Mouse (Mus musculus): ENCODE measurements around the gene Trappc6b. TPM values are rescaled to one million over a fixed set of nuclear protein-coding genes. Genes with fewer than 3 reads are reported as not detected.
A peak's percentile ranks its signal among the peaks of the same experiment; 100 is the strongest.

Trappc6b gene
- total RNA-seq (2015; ENCODE audit: low replicate concordance) (57.3 and 74.6 TPM in 2 replicates), total RNA-seq (2017; ENCODE audit: low replicate concordance) (44.2 and 45.4 TPM in 2 replicates)

DNA sequence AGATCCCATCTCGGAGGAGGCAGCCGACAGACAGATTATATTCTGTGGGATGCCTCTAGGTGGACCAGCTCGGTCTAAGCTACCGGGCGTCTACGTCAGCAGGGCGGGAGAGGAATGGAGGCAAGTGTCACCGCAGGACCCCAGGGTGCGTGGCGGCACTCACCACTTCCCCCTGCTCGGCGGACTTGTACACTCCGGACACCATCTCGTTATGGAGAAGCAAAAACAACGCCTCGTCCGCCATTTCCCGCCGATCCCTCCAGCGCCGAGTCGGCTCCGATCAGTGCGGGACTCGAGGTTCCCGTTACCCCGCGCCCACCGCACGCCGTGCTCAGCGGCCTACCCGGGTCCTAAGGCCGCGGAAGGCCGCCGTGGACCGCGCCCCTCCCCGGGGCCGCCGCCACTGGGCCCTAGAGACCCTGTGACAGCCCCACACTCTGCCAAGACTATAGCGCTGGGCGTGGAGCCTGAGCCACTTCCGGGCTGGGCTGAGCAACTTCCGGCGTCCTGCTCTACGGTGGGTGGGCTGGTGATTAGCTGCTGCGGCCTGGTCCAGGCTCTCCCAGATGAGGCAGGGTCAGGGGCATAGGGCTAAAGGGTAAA, at the start of gene Trappc6b:
Trappc6b (minus strand) TSS at position 480 of the 603 bp plus-strand sequence.
- ATAC-seq (replicated peaks; ENCODE audit: low FRiP score, poor library complexity, severe bottlenecking): peak; percentile 89

DNA sequence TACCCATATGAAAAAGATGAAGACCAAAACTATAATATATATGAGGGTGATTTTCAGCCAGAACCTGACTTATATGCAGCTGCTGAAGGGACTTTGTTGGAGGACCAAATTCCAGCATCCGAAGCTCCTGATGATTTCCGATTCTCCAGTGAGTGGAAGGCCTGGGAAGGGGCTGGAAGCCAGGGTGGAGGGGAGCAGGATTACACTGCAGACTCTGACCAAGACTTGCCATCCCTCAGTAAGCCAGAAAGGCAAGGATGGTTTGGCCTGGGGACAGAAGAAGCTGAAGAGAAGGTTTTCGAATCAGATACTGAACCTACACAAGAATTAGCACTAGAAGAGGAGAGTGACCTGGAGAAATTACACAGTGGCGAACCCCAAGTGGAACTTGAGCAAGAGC, 46.7 kb upstream of the Trappc6b start:
- ATAC-seq (replicated peaks; ENCODE audit: low FRiP score, poor library complexity, severe bottlenecking): no peak

DNA sequence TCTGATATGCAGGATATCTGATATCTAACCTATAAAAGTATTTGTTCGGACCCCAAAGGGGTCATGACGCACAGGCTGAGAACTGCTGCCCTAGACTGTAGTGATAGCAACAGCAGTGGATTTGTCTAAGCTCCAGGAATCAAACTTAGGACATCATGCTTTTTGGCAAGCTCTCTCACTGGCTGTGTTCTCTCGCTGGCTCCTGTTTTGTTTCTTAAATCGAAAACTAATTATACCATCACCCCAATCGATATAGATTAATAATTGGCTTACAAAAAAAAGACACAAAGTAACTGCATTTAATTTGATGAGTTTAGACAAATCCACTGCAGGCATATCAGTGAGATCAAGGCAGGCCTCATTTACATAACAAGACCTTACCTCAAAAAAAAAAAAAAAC, 45.2 kb upstream of the Trappc6b start:
- no peak for ATAC-seq (replicated peaks; ENCODE audit: low FRiP score, poor library complexity, severe bottlenecking)

- ATAC-seq (replicated peaks; ENCODE audit: low FRiP score, poor library complexity, severe bottlenecking): no peak
Measured at GRCm38 (mm10) chr12:59105914-59106313, 44.6 kb upstream of the Trappc6b start.

- no peak for ATAC-seq (replicated peaks; ENCODE audit: low FRiP score, poor library complexity, severe bottlenecking)
Measured at GRCm38 (mm10) chr12:59104771-59105170, 43.5 kb upstream of the Trappc6b start.

- no peak for ATAC-seq (replicated peaks; ENCODE audit: low FRiP score, poor library complexity, severe bottlenecking)
Measured at GRCm38 (mm10) chr12:59095104-59096025, 34.1 kb upstream of the Trappc6b start, which contains the start of gene Mia2. TSS of gene Mia2 (plus strand) at chr12:59095799.

- no peak for ATAC-seq (replicated peaks; ENCODE audit: low FRiP score, poor library complexity, severe bottlenecking)
Measured at GRCm38 (mm10) chr12:59093543-59093942, 32.3 kb upstream of the Trappc6b start.

DNA sequence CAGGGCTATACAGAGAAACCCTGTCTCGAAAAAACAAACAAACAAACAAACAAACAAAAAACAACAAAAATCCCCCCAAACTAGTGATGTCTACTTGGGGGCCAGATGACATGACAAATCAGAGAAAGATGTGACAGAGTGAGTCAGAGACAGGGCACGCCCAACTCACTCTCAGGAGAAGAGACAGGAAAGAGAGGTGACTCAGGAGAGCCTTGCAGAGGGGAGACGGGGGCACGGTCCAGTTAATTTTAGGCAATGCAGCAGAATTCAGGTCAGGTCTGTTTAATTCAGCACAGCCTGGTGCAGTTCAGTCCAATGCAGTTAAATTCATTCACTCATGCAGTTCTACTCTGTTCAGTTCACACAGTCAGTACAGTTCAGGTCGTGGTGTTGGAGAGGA, 24.9 kb upstream of the Trappc6b start:
- ATAC-seq (replicated peaks; ENCODE audit: low FRiP score, poor library complexity, severe bottlenecking): no peak

GRCm38 (mm10) chr12:59084446-59084845, 23.2 kb upstream of the Trappc6b start:
- no peak for ATAC-seq (replicated peaks; ENCODE audit: low FRiP score, poor library complexity, severe bottlenecking)

DNA sequence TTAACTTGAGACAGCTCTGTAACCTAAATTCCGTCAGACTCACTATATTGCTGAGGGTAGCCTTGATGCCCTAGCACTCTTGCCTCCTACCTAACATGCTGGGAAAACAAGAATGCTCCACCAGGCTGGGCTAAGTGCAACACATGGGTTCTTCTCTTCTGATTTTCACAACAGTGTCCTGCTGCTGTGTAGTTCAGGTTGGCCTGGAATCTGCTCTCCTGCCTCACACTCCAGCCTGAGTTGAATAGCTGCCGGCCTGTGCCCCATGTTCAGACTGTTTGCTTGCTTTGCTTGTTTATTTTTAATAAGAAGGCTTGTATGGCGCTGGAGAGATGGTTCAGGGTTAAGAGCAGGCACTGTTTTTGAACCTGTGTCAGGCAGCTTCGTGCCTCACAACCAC, 19.2 kb upstream of the Trappc6b start:
- no peak for ATAC-seq (replicated peaks; ENCODE audit: low FRiP score, poor library complexity, severe bottlenecking)

- no peak for ATAC-seq (replicated peaks; ENCODE audit: low FRiP score, poor library complexity, severe bottlenecking)
Measured at GRCm38 (mm10) chr12:59077883-59078282, 16.6 kb upstream of the Trappc6b start.

- ATAC-seq (replicated peaks; ENCODE audit: low FRiP score, poor library complexity, severe bottlenecking): no peak
Measured at GRCm38 (mm10) chr12:59076996-59077395, 15.7 kb upstream of the Trappc6b start.

DNA sequence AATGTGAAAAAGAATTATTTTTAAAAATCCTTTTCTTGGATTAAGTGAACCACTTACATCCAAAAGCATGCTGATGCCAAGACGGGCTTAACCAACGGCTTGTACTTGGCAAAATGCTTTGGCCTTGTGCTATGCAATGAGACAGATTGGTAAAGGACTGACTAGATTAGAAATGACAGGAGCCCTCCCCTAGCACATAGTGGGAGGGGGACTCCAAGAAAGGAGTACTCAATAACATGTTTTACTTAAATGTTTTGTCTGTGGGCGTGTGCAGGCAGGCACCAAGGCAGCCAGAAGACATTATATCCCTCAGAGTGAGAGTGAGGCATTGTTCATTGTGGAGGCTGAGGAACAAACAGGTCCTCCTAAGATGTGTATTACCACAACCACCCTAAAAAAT, 12.8 kb upstream of the Trappc6b start:
- no peak for ATAC-seq (replicated peaks; ENCODE audit: low FRiP score, poor library complexity, severe bottlenecking)

- no peak for ATAC-seq (replicated peaks; ENCODE audit: low FRiP score, poor library complexity, severe bottlenecking)
Measured at GRCm38 (mm10) chr12:59072286-59072685, 11.0 kb upstream of the Trappc6b start.

DNA sequence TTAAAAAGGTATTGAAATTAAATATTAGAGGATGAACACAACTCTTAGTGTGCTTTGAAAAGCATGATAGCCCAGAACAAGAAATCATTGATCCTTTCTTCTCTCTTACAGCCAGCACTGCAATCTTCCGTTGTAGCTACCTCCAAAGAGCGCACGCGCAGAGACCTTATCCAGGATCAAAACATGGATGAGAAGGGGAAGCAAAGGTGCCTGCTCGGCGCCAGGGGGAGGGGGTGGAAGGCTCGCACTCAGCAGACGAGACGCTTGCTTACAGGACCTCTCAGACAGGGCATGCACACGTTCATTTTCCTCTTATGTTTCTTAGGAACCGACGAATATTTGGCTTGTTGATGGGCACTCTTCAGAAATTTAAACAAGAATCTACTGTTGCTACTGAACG, 7.5 kb upstream of the Trappc6b start:
- ATAC-seq (replicated peaks; ENCODE audit: low FRiP score, poor library complexity, severe bottlenecking): no peak

GRCm38 (mm10) chr12:59067095-59067494, 5.8 kb upstream of the Trappc6b start:
- peak; percentile 6 for ATAC-seq (replicated peaks; ENCODE audit: low FRiP score, poor library complexity, severe bottlenecking)

DNA sequence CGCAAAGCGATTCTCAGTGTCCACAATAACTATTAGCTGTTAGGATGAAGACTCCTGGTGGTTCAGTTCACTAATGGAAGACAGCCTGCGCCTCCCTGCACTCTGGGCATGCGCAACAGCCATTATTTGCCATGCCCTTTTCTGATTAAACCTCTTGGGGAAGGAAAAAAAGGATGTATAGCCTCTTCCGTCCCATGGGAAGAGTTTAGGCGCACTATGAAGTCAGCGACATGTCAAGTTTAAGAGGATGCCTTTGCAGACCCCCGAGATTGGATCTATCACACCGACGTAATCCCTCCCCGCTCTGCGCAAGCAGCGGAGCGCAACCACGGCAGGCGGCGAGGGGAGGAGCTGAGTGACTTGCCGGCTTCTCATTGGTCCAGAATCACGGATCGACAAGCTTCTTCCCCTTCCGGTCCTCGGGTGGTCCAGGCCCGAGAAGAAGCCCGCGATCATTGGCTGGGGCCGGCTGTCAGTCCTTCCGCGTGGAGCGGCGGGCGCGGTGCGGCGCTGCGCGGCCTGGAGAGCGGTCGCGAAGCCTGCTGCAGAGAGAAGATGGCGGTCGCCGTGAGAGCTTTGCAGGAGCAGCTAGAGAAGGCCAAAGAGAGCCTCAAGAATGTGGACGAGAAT, 5.3 kb upstream of the Trappc6b start, which contains the start of gene Pnn:
Pnn (plus strand) TSS at position 437 of the 630 bp plus-strand sequence.
- peak; percentile 100 for ATAC-seq (replicated peaks; ENCODE audit: low FRiP score, poor library complexity, severe bottlenecking)

DNA sequence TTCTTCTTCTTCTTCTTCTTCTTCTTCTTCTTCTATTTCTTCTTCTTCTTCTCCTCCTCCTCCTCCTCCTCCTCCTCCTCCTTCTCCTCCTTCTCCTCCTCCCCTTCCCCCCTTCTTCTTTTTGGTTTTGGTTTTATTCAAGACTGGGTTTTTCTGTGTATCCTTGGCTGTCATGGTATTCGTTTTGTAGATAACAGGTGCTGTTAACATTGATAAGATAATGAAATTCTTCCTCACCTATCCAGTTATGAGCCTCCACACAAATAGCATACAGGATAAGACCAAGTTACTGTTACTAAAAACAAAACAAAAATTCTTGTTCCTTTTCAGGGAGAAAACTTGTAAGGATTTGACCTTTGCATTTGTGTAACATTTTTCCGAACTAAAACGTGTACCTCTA, 4.5 kb upstream of the Trappc6b start:
- no peak for ATAC-seq (replicated peaks; ENCODE audit: low FRiP score, poor library complexity, severe bottlenecking)

DNA sequence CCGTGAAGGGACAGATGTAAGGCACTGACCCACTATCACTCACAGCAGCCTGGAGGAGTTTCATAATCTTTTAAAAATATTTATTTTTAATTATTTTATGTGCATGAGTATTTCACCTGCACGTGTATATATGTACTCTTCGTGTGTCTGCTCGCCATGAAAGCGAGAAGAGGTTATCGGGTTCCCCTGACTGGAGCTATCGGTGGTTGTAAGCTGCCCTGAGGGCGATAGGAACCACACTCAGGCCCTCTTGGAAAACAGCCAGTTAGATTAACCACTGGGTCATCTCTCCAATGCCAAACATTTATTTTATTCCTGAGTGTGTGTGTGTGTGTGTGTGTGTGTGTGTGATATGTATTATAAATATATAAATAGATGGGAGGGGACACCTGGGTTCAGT, 3.6 kb upstream of the Trappc6b start:
- no peak for ATAC-seq (replicated peaks; ENCODE audit: low FRiP score, poor library complexity, severe bottlenecking)

- no peak for ATAC-seq (replicated peaks; ENCODE audit: low FRiP score, poor library complexity, severe bottlenecking)
Measured at GRCm38 (mm10) chr12:59060322-59060721, 950 bp downstream of the Trappc6b start.
